Mouse (Mus musculus) limb, embryonic 15.5 days (tissue): Measurements from ENCODE around the gene Gm21244. TPM values are rescaled to one million over a fixed set of nuclear protein-coding genes. Genes with fewer than 3 reads are reported as not detected.
"Not testable (repeated sequence)": the region's sequence is repeated elsewhere in the genome, so short reads cannot be mapped to it uniquely, and the experiment has no call there.

Source experiments
- ATAC-seq: fragments of 200-750 bp; cut with Nextera tagmentation; 2 replicates; pipeline ENCODE4 v1.8.0; 2017; ENCODE audit warnings: low read depth, moderate TSS enrichment; ENCODE audit not compliant: insufficient number of reproducible peaks, low FRiP score, low TSS enrichment
- H3K27ac ChIP-seq: fragments of 300-500 bp; sonication (generic); 2 replicates; pipeline ENCODE4 v1.5.1; 2015; ENCODE audit warnings: moderate library complexity, mild to moderate bottlenecking, inconsistent platforms
- H3K27me3 ChIP-seq: fragments of 300-500 bp; sonication (generic); 2 replicates; pipeline ENCODE4 v1.6.1; 2015; ENCODE audit warnings: inconsistent platforms
- H3K36me3 ChIP-seq: fragments of 300-500 bp; sonication (generic); 2 replicates; pipeline ENCODE4 v1.6.1; 2015; ENCODE audit warnings: inconsistent platforms
- H3K4me1 ChIP-seq: fragments of 300-500 bp; sonication (generic); 2 replicates; pipeline ENCODE4 v1.6.1; 2015; ENCODE audit warnings: inconsistent platforms
- H3K4me2 ChIP-seq: fragments of 300-500 bp; sonication (generic); 2 replicates; pipeline ENCODE4 v1.6.1; 2015; ENCODE audit warnings: mild to moderate bottlenecking, inconsistent platforms
- H3K4me3 ChIP-seq: fragments of 300-500 bp; sonication (generic); 2 replicates; pipeline ENCODE4 v1.5.1; 2015; ENCODE audit warnings: mild to moderate bottlenecking, inconsistent platforms
- H3K9ac ChIP-seq: fragments of 300-500 bp; sonication (generic); 2 replicates; pipeline ENCODE4 v1.6.1; 2015; ENCODE audit warnings: inconsistent platforms
- H3K9me3 ChIP-seq: fragments of 300-500 bp; sonication (generic); 2 replicates; pipeline ENCODE4 v1.6.1; 2016; ENCODE audit warnings: inconsistent platforms
- WGBS: fragments of 180-500 bp; shearing (Covaris S2); methylation state at CpG from one replicate; pipeline ENCODE4 v1.1.7; 2015; 5-methylcytosine and 5-hydroxymethylcytosine counted together
- polyA plus RNA-seq: library from polyadenylated mRNA; unstranded; fragments of >200 nt; fragmentation: Nextera tagmentation; extraction: Ambion mirVana; gene quantifications from 2 replicates; pipeline ENCODE4 v1.2.1, GENCODE M21; 2015

Gm21244 gene
- polyA plus RNA-seq = not detected in 2 replicates

GRCm38 (mm10) chrY:7169193-7169592 lies at the start of gene Gm21244:
Gene Gm21244 (minus strand): TSS chrY:7169293.
- H3K27ac ChIP-seq, H3K36me3 ChIP-seq, H3K4me3 ChIP-seq, ATAC-seq, H3K9me3 ChIP-seq, H3K4me2 ChIP-seq, H3K4me1 ChIP-seq, H3K27me3 ChIP-seq, H3K9ac ChIP-seq: not testable (repeated sequence)
- no CpG with 5 or more reads among the region's 3 CpGs for WGBS

Other genes with a start within 250 kb of the Gm21244 start
- not detected in 2 replicates for gene Gm28998, start 84.5 kb upstream of the Gm21244 start, polyA plus RNA-seq
- gene Gm21788, start 235.7 kb upstream of the Gm21244 start, polyA plus RNA-seq = not detected in 2 replicates